Mouse (Mus musculus): ENCODE measurements around the gene Cstb.

Gene Cstb

DNA sequence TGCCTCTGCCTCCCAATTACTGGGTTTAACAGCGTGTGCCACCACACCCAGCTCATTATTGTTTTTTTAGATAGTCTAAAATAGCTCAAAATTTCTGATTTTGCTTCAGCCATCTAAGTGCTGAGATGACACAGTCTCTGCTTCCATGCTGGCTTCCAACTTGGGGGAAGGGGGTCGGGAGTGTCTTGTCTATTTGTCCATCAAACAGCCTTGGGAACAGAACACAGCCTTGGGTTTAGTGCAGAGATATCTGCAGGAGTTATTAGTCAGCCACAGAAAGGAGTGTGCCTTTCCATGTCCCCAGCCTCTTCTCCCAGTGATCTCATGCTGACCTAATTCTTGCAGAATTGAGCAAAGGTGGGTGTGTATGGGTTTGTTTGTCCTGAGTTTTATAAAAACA lies 6.7 kb upstream of the Cstb start:
- no peak for DNase-seq

DNA sequence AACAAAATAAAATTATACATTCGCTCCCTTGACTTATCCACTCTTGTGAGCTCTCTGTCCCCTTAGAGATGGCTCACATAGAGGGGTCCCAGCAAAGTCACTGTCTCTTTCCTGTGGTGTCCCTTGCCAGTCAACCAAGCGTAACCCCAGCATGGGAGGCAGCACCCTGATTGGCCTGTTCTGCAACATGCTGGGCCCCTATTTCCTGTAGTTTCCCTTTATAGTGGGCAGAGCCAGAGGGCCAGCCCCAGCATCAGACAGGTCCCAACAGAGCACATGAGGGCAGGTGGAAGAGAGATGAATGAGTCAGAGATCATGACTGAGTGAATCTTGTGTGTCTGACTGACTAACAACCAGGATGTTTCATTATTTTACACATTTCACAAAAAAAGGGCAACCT lies 4.5 kb upstream of the Cstb start:
- no peak for DNase-seq

DNA sequence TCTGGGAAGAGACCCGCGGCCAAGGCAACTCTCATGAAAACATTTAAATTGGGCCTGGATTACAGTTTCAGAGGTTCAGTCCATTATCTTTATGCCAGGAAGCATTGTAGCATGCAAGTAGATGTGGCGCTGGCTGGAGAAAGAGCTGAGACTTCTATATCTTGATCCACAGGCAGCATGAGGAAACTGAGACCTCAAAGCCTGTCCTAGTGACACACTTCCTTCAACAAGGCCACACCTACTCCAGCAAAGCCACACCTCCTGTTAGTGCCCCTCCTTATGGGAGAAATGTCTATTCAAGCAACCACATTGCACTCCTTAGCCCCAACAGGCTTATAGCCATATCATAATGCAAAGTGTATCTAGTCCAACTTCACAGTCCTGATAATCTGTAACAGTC lies 2.9 kb upstream of the Cstb start:
- DNase-seq: no peak

DNA sequence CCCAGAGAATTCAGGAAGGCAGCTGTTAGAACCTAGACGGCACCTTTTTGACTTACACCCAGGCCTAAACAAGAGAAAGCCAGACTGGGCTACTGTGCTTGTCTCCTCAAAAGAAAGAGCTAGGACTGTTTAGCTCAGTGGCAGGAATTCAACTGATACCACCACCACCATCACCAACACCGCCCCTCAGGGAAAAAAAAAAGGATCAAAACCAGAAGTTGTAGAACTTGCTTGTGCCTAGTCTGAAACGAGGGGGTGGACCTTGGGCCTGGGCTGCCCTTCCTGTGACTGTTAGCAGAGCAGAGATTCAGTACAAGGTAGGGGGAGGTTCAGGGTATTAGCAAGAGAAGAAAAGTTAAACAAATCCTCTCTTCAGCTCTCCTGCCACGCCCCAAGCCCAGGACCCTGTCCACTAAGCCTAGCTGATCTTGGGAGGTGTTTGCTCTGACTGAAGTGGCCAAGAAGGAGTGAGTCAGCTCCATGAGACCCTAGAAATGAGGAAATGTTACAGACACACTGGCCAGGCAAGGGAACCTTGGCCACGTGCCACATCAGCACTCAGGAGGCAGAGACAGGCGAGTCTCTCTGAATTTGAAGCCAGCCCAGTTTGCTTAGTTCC lies 757 bp downstream of the Cstb start:
- DNase-seq: peak; percentile 56

DNA sequence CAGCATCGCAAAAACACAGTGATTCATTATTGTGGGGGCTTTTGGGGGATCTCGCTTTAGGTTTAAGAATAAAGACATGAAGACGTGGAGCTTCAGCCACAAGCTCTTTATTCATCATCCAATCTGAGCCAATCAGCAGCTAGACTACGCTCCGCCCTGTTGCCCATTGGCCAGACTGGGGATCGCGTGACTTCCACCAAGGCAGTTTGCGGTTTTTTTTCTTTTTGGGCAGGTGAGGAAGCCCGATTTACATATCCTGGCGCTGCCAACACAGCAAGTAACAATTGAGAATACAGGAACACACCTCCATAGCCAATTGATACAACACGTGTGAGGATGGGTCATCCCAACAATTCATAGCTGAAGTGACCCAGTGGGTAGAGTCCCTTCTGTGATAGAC lies 2.6 kb downstream of the Cstb start:
- DNase-seq: no peak

DNA sequence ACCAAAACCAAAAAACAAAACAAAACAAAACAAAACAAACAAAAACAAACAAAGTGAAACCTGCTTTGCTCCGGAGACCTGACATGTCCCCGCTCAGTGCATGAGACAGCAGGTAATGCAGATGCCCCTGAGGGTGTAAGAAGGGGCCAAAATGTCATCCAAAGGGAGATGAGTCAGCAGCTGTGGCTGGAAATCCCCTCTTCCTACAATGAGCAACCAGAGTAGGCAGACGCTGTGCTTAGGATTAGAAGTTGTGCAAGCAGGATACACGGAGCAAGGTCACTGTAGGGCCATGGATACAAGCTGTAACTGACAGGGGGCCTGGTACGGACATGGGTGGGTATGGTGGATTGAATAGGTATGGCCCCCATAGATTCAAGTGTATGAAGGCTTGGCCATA lies 3.7 kb downstream of the Cstb start:
- DNase-seq: no peak

DNA sequence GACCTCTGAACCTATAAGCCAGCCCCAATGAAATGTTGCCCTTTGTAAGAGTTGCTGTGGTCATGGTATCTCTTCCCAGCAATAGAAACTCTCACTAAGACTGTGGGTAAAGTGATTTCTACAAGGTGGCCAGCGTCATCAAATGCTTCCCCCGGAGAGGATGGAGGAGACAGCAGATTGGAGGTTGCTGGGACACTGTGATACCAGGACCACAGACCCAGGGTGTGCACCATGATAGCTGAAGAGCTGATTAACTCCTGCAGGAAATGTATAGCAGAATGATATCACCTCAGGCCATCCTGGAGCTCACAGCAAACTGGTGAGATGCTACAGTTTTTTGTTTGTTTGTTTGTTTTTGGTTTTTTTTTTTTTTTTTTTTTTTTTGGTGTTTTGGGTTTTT lies 4.3 kb downstream of the Cstb start:
- no peak for DNase-seq

DNA sequence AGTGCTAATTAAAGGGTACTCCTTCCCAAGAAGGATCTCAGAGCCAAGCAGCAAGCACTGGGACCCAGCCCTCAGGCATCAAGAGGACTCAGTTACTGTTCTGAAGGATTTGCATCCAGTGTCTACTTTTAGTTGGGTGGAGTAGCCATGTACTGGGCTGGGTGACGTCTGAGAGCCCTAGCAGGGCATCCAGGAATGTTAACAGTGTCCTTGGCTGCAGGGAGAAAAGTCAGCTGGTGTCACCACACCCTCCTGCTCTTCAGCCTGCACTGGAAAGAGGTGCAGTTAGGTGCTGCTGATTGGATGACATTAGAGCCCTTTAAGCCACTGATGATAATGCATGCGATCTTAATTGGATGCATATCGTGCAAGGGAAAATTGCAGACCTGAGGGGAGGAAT lies 7.4 kb downstream of the Cstb start:
- DNase-seq: no peak

DNA sequence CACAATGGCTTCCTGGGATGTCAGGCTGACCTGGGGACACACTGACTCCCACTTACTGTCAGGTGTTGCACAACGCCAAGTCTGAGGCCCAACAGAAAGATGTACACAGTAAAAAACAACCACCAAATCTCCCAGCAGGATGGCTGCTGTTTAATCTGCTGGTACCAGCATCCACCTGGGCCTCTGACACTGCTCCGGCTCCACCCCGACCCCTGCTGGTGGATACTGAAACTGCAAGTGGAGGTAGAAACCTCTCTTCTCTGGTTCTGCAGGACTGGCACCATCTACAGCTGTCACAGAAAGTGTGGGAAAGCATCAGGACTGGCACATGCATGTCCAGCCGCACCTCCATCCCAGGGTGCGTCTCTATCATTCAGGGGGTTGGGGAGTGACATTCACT lies 12.6 kb downstream of the Cstb start:
- DNase-seq: peak; percentile 55

DNA sequence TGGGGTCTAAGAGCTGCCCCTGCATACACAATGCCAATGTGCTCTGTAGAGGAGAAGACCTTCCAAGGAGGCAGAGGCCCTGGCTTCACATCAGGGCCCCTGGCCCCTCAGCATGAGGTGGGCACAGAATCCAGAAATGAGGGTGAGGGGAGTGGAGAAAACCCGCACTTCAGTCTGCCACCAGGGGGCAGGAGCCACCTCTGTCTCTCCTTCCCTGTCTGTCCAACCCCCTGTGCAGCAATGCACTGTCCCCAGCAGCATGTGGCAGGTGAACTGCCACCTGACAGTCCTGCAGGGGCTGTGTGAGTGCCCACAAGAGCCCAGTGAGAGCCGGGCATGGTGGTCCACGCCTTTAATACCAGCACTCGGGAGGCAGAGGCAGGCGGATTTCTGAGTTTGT lies 14.1 kb downstream of the Cstb start:
- DNase-seq: no peak

DNA sequence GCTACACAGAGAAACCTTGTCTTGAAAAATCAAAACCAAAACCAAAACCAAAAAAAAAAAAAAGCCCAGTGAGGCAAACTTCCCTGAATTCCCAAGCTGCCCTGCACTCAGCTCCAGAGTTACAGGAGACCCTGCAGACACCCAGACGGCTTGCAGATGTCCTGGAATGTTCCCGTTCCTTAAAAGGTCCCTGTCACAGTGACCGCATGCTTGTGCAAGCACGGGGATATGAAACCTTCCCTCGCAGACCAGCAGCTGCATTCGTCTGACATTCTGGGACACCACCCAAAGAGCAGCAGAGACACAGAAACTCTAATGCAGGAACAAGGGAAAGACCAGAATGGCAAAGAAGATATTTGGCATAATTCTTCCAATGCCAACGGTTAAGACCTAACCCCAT lies 14.5 kb downstream of the Cstb start:
- no peak for DNase-seq

DNA sequence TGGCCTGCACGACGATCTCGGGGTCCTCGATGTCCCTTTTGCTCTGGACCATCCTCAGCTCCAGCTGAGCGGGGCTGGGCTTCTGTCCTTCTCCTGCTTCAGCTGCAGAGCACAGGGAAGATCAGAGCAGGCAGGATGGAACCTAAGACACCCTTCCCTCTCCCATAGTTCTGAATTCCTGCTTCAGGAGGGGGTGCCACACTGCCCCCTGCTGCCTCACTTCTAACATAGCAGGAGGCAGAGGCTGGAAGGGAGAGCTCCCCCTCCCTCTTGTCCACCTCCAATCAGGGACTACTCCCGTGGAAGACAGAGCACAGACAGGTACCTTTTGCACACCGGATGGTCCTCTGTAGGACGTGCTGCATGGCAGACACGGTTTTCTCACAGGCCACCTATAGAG lies 15.3 kb downstream of the Cstb start:
- DNase-seq: no peak

DNA sequence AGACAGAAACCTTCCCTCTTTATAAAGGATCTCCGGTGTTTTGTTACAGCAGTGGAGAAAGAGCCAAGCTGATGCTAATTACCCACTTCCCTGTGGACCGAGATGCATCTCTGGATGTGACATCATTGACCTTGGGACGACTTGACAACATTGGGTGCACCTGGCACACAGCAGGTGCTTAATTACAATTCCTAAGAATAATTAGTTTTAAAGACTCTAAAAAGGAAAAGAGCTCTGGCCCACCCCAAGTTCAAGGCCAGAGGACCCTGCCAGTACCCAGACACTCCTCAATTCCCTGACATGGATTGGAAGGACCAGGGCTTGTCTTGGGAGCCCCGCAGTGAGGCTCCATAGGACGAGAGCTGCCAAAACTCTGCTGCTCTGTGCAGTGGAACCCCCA lies 16.1 kb downstream of the Cstb start:
- DNase-seq: no peak

DNA sequence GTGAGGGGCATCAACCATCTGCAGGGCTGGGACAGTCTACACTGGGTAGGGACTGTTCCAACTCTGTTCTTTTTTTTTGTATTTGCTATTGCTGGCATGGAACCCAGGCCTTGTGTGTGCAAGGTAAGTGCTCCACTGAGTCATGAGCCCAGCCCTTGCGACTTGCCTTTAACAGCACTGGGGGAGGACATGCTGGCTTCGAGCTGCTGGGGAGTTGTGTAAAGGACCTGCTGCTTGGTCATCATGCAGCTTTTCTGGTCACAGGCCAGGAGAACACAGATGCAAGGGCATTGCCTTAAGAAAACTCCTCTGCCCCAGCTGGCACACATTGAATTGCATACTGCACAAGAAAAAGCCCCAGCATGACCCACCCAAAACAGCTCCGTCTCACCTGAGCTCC lies 16.8 kb downstream of the Cstb start:
- no peak for DNase-seq

DNA sequence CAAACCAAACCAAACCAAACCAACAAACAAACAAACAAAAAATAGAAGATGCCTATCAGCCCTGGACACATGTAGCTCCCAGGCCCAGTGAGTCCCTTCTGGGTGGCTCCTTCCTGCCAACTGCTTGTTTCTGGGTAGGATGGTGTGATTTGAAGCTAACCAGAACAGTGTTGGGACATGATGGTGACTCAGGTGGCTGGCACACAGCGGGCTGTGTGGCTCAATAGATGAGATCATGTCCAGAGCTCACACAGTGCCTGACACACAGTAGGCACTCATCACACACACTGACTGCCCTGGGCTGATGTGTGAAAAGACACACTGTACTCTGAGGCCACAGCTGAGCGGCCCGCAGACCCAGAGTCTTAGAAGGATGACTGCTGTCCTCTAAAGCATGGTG lies 20.7 kb downstream of the Cstb start:
- DNase-seq: peak; percentile 60

DNA sequence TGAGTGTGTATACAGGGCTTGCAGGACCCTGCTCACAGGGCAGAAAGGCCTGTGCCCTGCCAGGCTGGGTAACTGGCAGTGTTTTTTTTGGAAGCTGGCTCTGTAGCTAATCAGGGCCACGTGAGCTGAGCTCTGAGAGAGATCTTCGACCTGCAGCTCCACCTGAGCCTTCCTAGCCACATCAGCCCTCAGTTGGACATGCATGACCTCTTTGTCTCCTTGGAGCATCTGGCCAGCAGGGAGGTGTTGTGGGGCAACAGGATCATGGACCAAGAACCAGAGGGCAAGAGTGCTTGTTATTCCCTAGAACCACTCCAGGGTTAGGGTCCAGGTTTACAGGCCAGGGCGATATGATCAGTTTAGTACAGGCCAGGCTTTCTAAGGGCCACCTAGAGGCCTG lies 21.9 kb downstream of the Cstb start:
- DNase-seq: no peak

DNA sequence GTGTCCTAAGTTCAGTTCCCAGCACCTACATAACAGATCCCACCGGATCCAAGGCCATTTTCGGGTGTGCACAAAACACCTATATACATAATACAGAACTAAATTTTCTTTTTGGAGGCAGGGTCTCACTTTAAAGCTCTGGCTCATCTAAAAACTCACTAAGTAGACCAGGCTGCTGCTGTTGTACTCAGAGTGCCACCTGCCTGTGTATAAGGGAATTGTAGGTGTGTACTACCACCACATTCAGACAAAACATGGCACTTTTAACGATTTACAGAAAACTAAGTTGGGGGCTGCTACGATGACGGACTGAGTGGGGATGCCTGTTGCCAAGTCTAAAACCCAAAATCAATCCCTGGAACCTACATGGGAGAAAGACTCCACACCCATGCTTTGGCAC lies 25.3 kb downstream of the Cstb start:
- no peak for DNase-seq

DNA sequence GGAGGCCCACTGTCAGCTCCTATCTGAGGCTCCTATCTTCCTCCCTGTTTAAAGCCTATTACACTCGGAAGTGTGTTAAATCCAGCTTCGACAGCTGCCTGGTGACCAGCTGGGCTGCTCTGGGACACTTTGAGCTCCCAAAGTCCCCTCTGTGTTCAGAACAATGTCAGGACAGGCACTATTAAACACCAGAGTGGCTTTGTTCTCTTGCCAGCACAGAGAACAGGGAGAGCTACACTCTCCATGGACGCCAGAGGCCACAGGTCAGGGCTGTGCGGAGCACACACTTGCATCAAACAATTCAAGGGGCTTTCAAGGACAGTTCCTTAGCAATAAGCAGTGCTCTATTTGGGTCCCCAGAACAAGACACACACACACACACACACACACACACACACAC lies 27.2 kb downstream of the Cstb start:
- no peak for DNase-seq

DNA sequence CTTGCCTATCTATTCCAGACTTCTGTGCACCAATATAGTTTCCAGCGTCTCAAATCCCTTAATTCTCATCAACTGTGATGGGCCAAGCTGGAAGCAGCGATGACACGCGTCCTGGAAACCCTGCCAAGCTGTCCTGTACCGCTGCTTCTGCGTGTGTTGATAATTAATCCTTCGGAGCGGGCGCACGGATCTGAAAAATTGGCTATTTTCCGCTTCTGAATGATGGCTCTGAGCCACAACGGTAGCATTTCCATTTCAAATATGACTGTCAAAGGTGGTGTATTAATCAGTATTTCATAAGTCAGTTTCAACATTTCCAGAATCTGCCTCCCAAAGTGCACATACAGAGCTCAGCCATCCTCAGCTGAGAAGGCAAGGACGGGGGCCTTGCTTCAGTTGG lies 31.2 kb downstream of the Cstb start:
- DNase-seq: no peak

DNA sequence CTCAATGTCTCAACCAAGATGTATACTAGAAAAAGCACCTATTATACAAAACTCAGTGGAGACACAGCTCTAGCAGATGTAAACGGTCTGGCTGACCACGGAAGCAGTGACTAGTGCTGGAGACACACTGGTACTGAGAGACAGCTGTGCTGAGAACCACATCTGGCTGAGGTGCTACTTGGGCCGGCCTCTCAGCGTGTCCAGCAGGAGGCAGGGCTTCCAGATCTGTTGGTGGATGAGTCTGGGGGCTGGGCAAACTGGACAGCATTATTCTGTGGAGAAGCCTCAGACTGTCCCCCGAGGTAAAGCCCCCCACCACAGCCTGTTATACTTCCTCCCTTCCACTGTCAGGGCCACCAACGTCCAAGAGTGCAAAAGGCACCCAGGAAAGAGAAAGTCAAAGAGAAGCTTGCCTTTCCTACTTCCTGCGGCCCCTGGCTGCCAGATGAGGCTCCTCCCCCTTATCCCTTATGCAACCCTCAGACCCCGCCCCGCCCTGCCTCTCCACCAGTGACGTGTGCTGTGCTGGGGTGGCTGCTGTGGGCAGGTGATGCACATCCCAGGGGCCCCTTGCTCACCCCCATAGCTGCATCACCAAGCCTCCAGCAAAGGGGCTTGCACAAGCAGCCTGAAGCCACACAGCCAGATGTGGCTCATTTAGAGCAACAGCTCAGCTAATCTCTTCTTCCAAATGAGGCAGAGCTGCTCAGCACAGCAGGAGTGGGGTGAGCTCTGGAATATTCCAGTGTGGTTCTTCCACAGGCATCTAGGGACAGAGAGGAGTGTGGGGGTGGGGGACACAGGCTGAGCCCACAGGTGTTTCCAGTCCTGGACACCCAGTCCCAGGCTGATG lies 32.3 kb downstream of the Cstb start:
- no peak for DNase-seq

DNA sequence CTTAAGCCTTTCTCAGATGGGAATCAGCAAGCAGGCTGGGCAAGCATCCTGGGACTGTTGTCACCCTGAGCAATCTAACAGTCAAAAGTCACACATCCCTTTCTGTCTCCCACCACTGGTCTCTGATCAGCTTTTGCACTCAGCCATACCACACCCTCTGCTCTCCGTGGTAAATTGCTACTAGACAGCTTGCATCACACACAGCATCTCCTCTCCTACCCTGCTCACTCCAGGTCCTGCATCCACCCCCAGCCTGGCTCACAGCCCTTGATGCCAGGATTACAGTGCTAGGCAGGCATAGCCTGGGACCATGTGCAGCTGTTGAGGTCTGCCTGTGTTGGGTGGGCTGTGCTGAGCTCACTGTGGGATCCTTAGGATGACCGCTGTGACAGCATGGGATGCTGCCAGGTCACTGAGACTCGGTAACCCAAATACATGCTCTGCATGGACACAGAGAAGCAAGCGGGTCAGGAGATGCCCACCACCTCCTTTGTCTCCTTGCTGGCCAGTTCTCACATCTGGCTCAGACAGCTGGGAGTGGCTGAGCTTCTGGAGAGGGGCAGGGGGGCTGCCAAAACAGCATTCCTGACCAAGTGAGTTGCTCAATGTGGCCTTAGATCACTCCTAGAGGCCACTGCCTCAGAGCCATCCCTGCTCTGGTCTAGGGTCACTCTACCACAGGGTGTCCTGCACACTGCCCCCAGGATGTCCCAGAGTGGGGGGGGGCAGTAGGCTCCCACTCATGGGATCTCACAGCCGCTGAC lies 33.1 kb downstream of the Cstb start:
- no peak for DNase-seq

DNA sequence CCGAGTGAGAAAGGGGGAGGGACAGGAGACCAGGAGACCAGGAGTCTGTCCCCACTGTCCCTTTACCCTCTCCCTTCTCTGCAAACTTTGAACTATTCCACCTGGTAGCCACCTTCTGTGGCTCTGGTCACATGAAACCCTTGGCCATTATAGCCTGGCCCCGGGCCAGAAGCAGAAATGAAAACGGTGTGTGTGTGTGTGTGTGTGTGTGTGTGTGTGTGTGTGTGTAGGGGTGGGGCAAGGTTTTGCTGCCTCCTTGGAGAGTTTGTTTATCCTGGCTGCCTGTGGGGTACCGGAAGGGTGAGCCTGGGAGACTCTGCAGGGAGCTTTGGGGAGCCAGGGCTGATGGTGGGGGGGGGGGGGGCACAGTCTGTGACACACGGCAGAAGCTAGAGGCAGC lies 35.0 kb downstream of the Cstb start:
- no peak for DNase-seq

DNA sequence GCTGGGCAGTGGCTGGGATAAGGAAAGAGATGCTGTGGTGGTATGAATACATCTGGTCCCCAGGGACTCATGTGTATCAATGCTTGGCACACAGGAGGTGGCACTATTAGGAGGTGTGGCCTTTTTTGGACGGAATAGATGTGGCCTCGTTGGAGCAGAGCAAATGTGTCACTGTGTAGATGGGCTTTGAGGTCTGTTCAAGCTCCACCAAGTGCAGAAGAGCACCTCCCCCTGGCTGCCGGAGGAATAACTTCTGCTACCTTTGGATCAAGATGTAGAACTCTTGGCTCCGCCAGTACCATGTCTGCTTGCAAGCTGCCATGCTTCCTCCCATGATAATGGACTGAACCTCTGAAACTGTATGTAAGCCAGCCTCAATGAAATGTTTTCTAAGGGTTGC lies 36.3 kb downstream of the Cstb start:
- no peak for DNase-seq
